Mouse (Mus musculus): ENCODE measurements around the gene Tmod1.
A peak's percentile ranks its signal among the peaks of the same experiment; 100 is the strongest.

Gene Tmod1

DNA sequence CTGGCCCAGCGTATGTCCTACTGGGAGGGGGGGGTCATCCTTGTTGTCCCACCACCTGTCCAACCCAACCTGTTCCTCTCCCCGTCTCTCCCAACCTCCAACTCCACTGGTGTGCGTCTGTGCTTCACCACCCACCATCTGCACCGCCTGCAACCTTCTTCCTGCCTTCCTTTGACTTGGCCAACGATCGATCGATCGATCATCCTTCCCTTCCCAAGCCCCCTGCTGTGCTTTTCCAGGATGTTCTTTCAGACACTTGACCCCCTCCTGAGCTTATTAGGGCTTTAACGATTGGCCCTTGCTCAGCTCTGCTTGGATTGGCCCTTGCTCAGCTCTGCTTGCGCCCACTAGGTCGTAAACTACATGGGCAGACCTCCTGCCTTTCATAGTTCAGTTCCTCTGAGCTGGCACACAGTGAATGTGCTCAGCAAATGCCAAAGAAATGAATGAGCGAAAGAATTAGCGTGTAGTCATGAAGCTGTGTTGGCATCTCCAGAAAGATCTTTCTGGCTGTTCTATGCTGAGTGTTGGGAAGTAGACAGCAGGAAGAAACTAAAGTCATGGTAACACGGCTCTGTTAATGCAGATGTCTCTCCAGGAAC lies 50.9 kb downstream of the Tmod1 start:
- no peak for DNase-seq (ENCODE audit: low spot score)

DNA sequence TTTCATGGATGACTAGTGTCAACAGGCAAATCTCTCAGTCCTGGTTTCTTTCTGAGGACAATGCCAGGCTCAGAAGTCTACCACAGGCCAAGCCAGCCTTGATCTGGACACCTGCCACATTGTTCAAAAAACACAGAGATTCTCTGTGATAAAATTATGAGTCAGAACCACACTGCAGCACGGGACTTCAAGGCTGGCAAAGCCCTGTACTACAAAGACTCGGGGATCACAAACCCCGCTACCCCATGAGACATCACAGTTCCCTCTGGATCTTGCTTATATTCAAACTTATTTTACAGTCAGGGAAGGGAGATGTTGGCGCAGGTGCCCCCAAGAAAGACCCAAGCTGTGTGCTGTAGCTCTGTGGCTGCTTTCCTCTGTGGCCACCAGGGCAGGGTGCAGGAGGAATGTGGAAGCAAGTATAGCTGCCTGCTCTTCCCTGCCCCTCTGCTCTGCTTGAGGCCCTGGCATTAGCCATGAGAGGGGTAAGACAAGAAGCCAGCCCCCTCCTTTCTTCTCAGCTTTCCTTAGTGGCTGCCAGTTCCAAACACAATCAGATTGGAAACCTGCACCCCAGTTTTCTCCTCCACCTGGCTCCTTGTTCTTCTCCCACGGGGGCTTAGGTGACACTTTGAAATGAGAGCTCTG lies 53.8 kb downstream of the Tmod1 start:
- DNase-seq (ENCODE audit: low spot score) = no peak

- DNase-seq (ENCODE audit: low spot score) = no peak
These were observed 56.4 kb downstream of the Tmod1 start for GRCm38 (mm10) chr4:46094916-46095825.

GRCm38 (mm10) chr4:46095826-46096159 lies 57.1 kb downstream of the Tmod1 start:
- DNase-seq (ENCODE audit: low spot score) = no peak

DNA sequence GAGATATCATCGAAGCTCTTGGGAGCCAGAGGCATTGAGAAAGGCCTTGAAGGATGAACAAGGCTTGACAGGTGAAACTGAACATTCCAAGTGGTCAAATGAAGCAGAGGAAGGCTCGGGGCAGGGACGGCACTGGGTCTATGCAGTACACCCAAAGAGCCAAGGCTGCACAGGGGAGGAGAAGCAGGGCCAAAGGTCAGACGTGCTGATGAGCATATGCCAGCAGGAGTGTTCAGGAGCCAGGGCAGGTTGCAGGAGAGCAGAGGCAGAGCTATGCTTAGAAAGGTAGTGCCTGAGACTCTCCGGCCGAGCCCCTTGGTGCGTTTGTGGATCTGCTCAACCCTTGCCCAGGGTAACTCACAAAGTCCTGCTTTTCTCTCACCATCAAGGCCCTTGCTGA lies 57.8 kb downstream of the Tmod1 start:
- DNase-seq (ENCODE audit: low spot score) = no peak

GRCm38 (mm10) chr4:46097591-46097990 lies 58.9 kb downstream of the Tmod1 start:
- DNase-seq (ENCODE audit: low spot score) = no peak

DNA sequence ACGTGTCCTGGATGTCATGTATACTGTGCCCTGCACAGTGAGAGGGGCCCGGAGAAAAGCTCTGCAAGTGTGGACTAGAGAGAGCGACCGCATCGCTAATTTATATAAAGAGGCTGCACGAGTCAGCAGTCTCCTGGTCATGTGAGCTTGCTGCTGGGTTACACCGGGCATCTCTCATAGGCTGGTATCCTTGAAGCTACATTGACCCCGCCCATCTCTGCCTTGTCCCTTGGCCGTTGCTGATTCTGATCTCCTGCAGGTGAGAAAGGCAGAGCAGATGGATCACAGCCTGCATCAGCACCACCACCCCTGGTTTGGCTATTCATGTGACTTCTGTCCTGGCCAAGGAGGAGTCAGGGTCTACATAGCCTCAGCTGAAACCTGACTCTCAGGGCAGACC lies 60.4 kb downstream of the Tmod1 start:
- DNase-seq (ENCODE audit: low spot score) = no peak

DNA sequence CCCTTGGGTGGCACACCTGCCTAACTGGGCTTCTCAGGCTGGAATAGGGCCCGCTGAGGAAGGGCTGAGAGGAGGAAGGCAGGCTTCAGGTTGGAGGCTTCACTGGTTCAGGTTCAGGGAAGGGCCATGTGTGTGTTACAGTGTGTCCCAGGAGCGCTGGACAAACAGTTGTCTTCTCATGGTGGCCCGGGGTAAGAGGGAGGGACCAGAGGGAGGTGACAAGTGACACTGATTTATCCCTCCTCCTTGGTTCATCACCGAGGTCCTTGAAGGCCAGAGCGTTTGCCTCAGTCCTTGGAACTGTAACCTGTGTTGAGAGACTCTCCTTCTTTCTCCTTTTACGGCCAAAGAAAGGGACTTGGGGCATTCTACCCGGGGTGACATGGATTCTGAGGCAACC lies 61.8 kb downstream of the Tmod1 start:
- DNase-seq (ENCODE audit: low spot score) = no peak

DNA sequence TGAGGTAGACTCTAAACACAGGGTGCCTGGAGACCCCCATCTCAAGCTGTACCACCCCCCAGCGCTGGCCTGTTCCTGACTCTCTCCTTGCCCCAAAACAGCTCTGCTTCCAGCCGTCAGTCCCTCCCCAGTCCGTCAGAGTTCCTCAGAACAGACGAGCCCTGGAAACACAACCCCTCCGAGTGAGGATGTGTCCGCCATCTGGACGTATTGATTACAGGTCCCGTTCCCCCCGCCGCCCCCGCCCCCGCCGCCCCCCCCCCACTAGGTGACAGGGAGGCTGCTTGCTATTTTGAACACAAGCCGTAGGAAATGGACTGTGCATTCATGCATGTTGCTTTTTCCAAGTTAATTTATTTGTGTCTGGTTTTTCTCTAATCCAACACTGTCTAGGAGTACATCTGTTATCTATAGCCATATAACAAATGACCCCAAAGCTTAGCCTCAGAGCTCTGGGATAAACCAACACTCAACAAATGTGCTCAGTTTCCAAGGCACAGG lies 62.5 kb downstream of the Tmod1 start:
- DNase-seq (ENCODE audit: low spot score) = no peak

DNA sequence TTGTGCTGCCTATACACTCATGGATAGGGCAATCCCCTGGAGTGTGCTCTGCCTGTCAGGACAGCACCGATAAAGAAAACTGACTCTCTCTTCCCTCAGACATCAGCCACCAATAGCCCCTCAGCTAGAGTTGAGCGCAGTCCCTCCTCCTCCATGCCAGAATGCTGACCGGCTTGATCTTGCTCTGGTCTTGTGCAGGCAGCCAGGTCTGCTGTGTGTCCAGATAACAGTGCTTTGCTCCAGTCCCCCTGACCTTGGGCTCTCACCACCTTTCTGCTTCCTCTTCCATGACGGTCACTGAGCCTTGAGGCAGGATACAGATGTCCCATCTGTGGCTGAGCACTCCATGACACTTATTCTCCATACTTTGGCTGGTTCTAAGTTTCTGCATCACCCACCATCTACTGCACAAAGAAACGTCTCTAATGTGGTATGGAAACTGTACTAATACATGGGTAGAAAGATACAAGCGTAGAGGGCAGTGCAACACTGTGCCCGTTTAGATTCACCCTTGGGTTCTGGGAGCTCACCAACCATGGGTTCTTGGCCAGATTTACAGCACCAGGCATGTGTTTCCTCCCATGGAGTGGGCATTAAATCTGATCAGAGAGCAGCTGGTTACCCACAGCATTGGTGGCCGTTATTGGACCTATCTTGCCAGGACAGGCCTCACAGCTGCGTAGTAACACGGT lies 63.5 kb downstream of the Tmod1 start:
- no peak for DNase-seq (ENCODE audit: low spot score)

DNA sequence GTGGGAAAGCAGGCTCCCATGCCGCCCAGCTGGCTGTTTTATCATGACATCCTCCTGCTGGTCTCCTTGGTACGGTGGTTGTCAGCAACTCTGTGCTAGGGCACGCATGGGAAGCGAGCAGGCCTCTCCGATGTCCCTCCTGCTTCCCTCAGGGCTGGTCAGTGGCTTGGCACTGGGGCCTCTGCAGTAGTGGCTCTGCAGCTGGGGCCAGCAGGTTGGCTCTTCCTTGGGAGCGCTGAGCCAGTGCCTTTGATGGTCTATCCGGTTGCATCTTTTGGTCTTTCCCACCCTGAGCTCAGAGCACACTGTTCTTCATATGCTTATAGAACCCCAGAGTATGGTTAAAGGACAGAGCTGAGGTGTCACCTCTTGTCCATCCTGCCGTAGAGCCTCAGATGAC lies 71.3 kb downstream of the Tmod1 start:
- no peak for DNase-seq (ENCODE audit: low spot score)

DNA sequence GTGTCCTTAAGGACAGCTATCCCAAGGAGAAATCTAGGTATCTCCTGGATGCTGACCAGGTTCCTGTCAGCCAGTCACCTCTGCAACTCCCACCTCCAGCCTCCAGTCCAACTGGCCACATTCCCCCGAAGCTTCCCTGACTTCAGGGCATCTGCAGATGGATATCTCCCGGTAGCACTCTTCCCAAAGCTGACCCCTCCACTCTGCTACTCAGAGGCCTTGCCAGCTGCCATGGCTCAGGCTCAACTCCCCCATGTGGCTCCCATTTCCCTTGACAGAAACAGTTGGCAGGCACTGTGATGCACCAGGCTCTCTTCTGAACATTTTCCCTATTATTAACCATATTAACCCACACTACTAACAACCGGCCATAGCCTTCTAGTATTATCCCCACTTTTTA lies 72.6 kb downstream of the Tmod1 start:
- no peak for DNase-seq (ENCODE audit: low spot score)

DNA sequence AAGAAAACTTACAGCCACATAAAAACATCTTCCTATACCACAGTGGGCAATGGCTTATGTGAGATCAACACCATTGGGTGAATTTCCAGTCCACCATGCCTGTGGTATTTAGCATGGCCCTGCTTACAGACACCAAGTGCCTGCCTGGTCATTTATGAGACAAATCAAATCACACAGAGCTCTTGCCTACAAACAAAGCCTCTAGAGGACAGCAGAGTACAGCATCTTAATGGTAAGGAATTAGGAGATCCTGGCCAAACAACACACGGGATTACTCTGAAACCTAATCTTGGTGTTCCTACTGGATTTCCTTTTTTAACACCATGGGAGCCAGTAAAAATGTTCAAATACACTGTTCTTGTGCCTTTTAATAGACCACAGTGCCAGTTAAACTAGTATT lies 76.6 kb downstream of the Tmod1 start:
- DNase-seq (ENCODE audit: low spot score) = no peak

DNA sequence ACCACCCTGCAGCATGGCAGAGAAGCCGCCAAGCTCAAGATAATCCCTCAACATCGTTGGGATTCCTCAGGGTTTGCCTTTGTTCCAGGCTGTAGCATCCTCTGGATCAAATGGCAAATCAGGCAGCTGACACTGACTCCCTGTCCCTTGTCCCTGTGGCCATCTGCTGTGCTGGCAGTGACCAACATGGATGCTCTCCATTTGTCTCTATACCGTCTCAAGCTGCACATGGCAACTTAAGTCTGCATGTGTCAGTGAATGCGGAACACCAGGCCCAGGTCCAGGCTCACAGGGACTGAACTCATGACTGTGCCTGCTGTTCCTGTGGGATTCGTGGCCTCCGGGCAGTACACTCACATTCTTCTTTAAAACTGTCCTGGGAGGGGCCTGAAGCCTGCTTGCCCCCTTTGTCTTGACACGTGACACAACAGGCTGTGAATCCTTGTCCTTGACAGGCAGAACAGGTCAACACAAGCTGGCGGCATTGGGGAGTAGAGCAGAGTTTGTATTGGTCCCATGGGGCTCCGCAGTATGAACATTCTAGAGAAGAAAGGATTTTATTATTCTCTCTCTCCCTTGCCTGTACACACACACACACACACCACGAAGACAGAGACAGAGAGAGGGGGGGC lies 77.9 kb downstream of the Tmod1 start:
- no peak for DNase-seq (ENCODE audit: low spot score)

GRCm38 (mm10) chr4:46117536-46117935 lies 78.8 kb downstream of the Tmod1 start:
- DNase-seq (ENCODE audit: low spot score) = no peak

GRCm38 (mm10) chr4:46119514-46120094 lies 80.9 kb downstream of the Tmod1 start:
- no peak for DNase-seq (ENCODE audit: low spot score)

- no peak for DNase-seq (ENCODE audit: low spot score)
These were observed 82.0 kb downstream of the Tmod1 start for GRCm38 (mm10) chr4:46120767-46121166.

- DNase-seq (ENCODE audit: low spot score) = no peak
These were observed 84.6 kb downstream of the Tmod1 start for GRCm38 (mm10) chr4:46123358-46123757.

DNA sequence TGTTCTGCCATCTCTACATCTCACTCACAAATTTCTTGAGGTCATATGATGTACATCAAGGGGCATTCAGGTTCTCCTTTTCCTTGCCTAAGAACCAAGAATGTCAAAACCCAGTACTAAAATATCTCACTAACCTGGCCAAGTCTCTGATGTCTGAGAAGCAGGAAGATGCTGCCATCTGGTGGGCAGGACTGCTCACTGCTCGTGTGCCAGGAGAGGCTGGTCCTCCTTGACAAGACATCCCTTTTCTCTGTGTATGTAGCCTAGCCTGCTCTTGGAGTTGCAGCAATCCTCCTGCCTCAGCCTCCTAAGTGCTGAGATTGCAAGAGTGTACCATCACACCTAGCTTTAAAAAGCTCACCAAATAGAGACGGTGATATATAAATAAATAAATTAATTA lies 87.8 kb downstream of the Tmod1 start:
- peak; percentile 49 for DNase-seq (ENCODE audit: low spot score)

GRCm38 (mm10) chr4:46129311-46130004 lies 90.7 kb downstream of the Tmod1 start:
- no peak for DNase-seq (ENCODE audit: low spot score)

DNA sequence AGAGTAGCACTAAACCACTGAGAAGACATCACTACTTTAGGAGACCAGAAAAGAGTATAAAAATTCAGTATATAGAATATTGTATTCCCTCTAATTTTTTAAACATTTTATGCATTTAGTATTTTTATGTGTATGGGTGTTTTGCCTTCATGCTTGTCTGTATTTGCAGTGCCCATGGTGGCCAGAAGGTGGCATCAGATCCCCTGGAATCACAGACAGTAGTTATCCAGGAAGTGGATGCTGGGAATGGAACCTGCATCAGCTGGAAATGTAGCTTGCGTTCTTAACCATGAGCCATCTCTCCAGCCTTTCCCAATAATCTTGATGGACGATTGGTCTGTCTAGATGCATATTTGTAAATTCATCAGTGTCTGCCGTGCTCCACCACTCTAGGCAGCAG lies 91.5 kb downstream of the Tmod1 start:
- DNase-seq (ENCODE audit: low spot score) = peak; percentile 48
